Mouse (Mus musculus) heart, adult 11 months (tissue): ENCODE data around the gene Ring1.
"Not testable (repeated sequence)": the region's sequence is repeated elsewhere in the genome, so short reads cannot be mapped to it uniquely, and the experiment has no call there.

ENCODE experiments used
- DNase-seq: peaks from one replicate; pipeline ENCODE4 v3.0.0; 2022

Ring1 gene

DNA sequence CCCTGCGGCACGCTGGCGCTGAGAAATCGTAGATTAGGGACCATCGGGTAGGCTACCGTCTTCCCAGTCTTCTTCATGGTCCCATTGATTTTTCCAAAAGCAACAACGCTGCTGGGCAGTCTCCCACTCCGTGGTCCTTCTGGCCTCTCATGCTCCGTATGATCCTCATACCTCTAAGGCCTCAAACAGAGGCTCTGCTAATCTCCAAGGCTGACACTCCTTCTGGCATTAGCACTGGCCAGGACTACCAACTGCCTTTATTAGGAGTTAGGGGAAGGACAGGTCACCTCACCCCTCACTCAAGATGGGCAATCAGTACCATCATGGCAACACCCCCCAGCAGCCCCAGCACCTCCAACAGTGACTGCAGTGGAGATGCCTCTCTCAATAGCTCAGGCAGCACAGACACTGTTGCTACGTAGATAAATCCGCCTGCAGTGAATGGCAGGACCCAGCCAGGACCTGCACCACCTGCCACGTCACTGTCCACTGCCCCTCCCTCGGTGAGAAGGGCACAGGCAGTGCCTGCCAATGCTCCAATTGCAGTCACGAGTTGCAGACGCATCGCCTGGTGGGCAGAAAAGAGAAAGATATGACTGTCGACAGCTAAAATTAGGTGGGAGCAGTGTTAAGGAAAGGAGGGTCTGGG, 4.1 kb upstream of the Ring1 start:
- peak; percentile 95 for DNase-seq

DNA sequence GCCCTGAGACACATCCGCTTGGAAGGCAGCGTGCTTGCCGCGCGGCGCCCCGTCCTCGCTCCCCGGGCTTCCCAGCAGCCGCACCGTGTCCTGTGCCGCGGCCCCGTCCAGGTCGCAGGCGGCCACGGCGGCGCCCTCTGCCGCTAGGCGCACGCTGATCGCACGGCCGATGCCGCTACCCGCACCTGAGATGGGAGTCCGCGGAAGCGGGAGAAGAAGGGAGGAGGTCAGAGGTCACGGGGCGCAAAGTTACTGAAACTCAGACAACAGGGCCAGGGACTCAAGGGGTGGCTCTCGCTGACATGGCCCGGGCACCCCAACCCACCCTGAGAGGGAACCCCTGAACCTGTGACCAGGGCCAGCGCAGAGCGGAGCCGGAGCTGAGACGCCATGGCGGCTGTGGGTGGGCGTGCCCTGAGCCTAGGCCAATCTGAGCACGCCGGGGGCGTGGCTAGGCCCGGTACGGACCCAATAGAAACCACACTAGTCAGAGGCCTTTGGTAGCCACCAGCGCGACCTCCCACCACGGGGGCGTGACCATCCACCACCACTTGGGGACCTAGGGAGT, 3.3 kb upstream of the Ring1 start, which contains the start of gene H2-Ke6:
Gene H2-Ke6, minus strand, starts transcription at position 405 of the 568 bp plus-strand sequence.
- DNase-seq, result peak; percentile 99

DNA sequence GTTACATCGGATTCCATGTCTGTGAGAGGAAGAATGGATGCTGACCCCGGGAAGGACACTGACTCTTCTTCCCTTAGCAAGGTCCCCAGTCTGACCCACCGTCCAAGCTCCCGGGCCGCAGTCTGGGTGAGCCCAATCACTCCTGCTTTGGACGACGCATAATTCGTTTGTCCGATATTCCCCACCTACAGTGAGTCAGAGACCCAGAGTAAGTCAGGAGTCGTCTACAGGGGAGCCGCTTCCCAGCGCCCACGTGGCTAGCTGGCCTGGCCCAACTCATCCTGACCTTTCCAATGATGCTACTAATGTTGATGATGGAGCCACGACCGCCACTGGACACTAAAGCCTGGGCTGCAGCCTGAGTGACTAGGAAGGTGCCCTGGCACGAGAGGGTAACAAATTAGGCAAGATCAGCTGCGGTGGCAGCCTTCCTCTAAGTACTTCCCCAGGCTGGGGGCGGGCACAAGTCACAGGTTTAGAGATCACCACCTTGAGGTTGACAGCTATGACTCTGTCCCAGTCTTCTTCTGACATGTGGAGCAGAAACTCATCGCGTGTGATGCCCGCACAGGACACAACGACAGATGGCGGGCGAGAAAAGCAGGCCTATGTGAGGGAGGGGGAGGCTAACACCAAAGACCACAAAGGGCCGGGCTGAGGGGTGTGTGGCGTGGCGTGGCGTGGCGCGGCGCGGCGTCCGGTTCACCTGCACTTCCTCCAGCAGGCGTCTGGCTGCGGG, 2.6 kb upstream of the Ring1 start:
- DNase-seq, result peak; percentile 94

DNA sequence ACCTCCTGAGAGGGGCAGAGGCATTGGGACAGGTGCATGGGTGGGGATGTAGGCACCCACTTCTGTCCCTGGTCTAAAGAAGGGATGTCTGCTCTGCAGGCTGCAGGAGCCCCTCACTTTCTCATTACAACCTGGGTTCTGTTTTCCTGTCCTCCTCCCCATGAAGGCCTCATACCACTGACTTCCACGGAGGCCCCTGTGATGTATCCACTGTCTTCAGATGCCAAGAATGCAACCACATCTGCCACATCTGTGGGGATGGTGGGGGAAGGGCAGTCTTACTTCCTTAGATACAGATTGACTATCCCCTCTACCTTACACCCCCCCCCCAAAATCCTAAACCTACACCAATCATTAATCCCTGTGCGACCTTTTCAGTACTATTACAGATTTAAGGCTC, 1.7 kb upstream of the Ring1 start:
- peak; percentile 87 for DNase-seq

DNA sequence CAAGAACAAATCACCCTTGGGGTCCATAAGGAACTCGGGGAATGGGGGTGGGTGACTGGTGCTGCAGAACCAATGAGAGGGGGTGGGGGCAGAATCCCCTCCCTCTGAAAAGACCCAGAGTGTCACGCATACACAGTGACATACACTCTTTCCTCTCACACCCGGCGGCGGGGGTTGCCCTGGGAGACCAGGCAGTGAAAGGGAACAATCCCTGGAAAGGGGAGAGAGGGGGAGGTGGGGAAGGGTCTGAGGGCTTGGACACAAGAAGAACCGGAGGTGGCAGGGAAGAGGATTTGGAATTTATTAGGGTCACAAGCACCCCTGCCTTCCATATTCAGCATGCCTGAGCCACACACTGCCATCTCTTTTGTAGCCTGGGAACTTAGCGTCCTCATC, 1.3 kb upstream of the Ring1 start:
- DNase-seq, result peak; percentile 94

DNA sequence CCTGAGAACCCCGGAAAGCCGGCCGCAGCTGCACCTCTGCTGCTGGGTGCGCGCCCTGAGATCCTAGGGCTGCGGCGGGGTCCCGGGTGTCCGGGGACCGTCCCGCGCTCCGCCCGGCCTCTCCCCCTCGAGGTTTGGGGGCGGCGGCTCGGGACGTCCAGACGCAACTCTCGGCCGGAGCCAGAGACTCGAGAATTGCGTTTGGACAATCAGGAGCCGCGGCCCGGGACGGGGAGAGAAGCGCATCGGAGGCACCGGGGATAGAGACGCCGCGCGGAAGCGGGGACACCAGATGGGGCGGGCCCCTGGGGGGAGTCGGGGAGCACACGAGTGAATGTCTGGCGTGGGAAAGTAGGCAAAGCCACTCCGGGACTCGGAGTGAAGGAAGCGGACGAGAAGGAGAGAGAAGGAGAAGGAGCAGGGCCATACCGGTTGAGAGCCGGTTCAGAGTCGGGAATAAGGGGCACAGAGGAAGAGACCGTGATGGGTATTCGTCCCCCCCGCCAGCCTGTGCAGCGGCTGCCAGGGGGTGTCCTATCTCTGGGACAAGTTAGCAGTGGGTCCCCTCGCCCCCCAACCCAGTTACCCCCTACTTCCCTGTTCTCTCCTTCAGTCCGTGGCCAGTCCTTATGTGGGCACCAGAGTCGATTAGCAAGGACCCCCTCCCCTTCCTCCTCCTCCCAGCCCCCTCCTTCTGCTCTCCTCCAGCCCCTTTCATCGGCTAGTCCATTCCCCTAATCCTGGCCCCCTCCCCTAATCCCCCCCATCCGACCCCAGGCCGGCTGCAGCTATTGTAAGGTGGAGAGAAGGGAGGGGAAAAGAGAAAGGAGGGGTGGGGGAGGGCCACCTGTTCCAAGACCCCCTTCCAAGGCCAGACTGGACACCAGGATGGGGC, 628 bp upstream of the Ring1 start:
- DNase-seq, result peak; percentile 92

DNA sequence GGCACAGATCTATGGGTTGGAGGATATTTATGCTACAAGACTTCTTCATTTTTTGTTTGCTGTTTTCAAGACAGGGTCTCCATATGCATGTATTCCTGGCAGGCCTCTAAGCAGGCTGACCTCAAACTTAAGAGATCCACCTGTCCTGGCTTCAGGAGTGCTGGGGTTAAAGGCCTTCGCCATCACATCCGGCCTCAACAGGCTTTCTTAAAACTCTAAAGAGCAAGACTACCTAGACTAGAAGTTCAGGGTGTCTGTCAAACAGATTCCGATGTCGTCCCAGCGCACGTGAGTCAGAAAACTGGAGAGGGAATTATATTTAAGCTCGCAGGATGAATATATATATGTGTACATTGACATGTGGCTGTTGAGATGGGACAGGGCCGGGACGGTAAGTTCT, 802 bp downstream of the Ring1 start:
- peak; percentile 84 for DNase-seq

DNA sequence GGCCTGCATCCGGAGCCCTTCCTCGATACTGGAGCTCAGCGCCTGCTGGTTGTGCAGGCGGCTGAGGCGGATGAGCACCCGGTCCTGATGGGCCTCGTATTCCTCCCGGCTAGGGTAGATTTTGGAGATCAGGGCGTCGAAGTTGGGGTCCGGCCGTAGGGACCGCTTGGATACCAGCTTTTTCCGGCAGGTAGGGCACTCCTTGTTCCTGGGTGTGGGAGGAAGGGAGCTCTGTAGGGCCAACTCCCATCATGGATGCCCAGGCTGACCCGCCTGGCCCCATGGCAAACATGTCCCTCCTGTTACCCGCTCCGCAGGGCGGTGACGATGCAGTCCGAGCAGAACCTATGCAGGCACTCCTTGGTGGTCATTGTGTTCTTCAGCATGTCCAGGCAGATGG, 1.5 kb downstream of the Ring1 start:
- peak; percentile 95 for DNase-seq

DNA sequence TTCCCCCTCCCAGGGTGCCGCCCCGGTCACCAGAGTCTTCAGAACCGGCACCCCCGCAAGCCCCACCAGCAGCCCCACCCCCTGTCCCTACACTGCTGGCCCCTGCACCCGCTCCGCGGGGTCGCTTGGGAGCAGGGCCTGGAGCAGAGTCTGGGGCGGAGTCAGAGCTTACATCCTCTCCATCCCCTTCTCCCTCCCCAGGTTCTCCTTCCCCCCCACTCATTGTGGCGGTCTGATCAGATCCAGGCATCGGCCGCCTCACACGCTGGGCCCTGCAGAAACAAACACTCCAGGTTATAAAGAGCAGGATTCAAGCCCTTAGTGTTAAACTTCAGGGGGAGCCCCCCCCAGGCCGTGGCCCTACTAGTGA, 2.1 kb downstream of the Ring1 start:
- DNase-seq, result peak; percentile 90

DNA sequence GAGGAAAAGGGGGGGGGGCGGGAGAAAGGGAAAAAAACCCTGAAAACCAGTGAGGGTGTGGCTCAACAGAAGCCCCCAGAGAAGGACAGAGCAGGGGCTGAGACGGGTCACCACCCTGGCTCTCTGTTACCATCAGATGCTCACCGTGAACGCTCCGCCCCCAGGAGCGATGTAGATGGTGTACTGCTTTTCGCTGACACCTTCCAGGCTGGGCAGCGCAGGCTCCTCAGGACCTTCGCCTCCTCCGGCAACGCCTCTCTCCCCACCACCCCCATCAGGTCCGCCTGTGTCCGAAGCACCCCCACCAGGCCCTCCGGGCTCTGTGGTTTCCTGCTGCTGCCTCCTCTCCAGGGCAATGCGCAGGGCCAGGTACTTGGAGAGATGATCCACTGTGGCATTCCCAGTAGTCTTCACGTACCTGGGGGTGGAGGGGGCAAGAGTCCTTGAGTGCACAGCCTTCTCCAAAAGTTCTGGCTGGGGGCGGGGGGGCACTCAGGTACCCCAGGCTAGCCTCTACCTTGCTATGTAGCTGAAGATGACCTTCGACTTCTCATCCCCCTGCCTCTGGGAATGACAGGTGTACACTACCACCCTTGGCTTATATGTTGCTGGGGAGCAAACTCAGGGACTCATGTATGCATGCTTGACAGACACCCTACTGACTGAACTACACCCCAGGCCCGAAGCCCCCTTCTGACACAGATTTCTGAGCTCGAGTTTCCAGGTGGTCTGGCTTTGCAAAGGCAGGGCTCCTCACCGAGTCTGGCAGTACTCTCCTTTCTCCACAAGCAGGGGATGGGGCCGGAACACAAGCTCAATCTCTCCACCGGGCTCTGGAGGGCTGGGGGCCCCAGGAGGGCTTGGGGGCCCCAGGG, 2.7 kb downstream of the Ring1 start:
- peak; percentile 91 for DNase-seq

DNA sequence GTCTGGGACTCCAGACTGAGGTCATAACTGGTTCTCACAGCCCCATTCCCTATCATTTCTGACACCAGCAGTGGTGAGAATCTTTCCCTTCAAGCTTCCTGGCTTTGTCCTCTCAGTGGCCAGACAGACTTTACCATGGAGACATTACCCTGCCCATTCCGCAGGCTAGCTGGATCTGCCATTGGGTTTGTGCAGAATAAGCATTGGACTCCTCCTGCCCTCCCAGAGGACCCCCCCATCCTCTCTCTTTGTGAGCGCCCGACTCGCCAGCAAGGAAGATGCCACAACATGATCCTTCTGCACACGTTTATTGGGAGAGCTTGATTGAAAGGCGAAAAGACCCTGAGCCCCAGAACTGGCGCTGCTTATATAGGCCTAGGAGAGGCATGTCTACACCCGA, 11.0 kb downstream of the Ring1 start:
- DNase-seq, result peak; percentile 77

DNA sequence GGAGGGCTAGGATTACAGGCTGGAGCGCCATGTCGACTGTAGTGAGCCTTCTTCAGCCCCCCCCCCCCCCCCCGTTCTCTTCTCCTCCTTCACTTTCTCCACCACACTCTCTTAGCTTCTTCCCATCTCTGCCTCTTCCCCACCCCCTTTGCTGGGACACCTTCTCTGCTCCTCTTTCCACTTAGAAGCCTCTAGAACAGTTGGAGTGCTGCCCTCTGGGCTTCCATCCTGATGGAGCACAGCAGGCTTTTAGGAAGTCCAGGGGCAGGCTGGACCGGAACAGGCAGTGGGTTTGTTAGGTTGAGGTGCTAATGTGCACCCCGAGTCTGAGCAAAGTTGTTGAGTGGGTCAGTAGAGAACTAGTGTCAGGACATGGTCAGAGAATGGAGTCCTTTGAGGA, 14.3 kb downstream of the Ring1 start:
- peak; percentile 61 for DNase-seq

DNA sequence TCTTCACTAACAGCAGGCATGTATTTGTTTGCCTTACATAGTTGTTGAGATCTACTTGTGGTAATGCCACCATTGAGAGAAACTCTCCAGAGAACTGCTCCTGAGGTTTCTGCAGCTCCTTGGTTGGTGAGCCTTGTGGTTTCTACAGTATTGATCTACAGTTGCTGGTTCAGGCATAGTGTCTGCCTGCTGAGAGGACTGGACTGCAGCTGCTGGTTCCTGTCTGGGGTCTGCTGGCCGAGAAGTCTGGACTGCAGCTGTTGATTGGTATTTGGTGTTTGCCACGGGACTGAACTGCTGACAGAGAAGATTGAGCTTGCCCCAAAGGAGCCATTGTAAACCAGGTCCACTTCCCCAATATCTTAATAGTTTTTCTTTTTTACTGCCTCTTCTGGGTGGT, 17.9 kb downstream of the Ring1 start:
- no peak for DNase-seq

DNA sequence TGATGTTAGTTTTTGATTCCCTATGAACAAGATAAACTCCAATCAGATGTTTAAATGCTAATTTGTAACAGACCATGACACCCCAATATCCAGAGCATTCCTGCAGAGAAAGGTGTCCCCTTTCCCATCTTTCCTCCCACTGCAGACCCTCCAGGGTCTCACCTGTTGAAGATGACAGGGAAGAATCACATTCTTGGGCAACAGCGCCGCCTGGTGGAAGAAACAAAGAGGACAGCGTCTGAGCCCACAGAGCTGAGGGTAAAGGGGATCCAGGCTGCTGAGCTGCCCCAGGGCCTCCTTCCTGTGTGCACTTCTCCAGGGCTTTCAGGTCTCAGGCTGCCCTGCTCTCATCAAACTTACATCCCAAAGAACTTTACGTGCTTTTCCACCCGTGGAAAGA, 21.1 kb downstream of the Ring1 start:
- DNase-seq, result no peak

DNA sequence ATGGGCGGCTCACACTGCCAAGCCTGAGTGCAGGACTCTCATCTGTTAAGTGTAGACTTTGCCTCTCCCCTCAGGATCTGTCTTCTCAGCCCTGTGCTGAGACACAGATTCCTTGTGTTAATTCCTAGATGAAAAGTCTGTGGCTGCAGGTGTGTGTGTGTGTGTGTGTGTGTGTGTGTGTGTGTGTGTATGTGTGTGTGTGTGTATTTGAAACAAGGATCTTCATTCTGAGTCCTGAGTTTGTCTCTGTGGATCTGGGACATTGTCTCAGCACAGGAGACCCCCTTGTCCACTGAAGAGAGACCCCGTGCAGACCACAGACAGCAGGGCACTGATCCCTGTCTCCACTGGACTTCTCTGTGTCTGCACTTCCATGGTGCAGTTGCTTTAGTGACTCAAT, 23.7 kb downstream of the Ring1 start:
- DNase-seq, result not testable (repeated sequence)

DNA sequence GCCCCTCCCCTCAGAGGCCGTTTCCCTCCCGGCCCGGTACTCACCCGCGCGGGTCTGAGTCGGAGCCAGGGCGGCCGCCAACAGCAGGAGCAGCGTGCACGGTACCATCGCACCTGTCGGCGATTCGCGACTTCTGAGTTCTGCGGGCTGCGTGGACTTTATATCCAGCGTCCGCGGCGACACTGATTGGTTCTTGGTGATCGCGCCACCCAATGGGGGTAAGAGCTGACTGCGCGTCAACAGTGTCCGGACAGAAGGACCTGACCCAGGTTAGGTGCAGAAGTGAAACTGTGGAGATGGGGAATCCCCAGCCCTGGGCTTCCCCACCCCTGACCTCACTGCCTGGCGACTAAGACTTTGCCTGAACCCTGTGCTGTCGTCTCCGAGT, 24.3 kb downstream of the Ring1 start, which contains the start of gene H2-K1:
Gene H2-K1, minus strand, starts transcription at position 198 of the 388 bp plus-strand sequence.
- peak; percentile 100 for DNase-seq

DNA sequence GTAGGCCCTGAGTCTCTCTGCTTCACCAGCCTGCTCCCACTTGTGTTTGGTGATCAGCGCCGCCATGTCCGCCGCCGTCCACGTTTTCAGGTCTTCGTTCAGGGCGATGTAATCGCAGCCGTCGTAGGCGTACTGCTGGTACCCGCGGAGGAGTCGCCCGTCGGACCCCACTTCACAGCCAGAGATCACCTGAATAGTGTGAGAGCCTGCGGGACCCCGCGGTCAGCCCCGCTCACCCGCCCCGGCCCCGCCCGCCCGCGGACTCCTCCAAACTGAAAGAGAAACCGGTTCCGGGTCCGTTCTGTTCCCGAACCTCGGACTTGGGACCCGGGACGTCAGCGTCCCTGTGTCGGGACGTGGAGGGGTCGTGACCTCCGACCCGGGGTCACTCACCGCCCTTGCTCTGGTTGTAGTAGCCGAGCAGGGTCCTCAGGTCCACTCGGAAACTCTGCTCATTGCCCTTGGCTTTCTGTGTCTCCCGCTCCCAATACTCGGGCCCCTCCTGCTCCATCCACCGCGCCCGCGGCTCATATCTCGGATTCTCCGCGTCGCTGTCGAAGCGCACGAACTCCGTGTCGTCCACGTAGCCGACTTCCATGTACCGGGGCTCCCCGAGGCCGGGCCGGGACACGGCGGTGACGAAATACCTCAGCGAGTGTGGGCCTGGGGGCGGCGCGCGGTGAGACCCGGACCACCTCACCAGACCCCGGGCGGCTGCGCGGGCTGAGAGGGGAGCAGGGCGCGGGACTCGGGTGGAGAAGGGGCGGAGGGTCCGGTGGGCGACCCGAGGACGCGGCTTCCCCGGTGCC, 24.9 kb downstream of the Ring1 start:
- peak; percentile 97 for DNase-seq

DNA sequence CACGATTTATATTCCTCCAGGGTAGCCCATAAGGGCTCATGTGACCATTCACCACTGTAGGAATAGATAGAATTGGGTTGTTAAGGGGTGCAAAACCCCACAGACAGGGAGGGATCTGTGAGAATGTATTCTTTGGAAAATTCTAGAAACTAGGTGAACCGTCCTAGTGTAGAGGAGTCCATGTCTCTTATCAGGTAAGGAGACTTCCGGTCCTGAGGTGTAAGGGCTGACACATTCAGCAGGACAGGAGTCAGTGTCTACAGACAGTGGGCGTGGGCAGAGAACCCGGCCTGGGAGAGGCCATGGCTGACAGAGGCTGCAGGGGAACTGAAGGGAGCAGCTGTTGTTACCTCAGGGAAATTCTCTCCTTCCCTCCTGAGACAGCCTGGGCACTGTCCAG, 25.8 kb downstream of the Ring1 start:
- peak; percentile 88 for DNase-seq

DNA sequence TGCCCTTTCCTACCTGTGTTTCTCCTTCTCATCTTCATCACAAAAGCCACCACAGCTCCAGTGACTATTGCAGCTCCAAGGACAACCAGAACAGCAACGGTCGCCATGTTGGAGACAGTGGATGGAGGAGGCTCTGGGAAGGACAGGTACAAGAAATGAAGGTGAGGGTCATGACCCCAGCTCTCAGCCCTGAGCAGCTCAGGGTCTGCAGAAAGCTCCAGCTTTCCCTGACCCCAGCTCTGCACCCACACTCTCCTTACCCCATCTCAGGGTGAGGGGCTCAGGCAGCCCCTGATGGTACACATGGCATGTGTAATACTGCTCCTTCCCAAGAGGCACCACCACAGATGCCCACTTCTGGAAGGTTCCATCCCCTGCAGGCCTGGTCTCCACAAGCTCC, 27.5 kb downstream of the Ring1 start:
- DNase-seq, result peak; percentile 88

DNA sequence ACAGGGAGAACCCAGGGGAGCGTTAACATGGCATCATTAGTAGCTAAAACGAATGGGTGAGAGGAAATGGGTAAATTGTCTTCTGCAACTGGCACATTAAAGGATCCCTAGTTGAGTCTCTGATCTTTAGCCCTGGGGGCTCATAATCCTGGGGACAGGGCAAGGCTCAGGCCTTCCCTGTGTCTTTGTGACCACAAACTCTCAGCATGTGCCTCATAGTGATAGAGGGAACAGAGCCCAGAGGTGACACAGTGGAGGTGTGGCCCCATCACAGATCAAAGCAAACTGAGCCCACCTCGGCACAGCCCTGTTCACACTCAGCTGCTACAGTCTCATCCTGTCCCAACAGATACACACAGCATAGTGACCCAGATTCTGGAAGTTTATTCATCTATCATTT, 28.8 kb downstream of the Ring1 start:
- DNase-seq, result no peak

DNA sequence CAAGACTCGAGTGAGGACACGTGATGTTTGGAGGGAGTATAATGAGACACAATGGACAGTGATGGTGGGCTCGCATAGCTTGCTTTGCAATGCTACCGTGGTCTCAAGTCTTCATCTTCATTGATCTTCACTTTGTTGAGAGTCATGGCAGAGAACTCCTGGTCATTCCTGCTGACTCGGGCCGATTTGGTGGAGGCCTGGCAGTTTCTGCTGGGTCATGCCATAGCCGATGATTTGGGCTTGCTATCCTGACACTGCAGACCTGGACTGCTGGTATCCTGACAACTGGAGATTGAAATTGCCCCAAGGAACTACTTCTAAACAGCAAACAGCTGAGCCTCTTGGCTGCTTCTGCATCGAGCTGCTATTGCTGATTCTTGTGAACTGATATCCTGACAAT, 29.5 kb downstream of the Ring1 start:
- no peak for DNase-seq
